Mouse (Mus musculus): ENCODE results near the gene Siglec1.
"Not testable (repeated sequence)": the region's sequence is repeated elsewhere in the genome, so short reads cannot be mapped to it uniquely, and the experiment has no call there.

Gene Siglec1

DNA sequence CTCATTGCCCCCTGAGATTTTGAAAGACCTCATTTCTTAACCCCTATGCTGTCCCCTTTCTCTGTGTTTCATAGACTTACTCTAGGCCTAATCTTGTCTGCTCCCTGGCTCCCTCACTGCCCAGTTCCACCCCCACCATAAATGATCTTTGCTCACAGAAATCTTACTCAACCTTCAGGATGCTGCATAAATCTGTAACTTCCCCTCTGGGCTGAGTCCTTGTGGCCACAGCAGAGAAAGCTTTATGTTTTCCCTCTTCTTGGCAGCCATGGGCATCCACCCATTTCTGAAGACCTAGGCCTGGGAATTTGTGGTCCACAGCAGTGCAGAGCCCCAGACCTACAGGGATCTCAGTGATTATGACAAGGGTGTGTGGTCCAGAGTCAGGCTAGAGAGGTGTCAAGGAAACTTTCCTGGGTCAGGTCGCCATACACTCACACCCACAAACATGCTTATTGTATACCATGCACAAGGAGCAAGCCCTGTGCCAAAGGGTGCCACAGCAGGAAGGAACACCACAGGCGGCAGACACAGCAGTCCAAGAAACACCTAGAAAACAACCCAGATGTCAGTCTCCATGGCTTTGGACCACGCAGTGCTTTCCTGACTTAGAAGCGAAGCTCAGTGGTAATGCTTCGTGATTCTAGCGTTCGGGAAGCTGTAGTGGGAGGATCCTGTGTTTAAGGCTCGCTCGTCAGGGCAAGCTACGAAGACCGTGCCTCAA lies at the start of gene Siglec1:
Siglec1 (minus strand) TSS at position 99 of the 724 bp plus-strand sequence.
- DNase-seq, result no peak

DNA sequence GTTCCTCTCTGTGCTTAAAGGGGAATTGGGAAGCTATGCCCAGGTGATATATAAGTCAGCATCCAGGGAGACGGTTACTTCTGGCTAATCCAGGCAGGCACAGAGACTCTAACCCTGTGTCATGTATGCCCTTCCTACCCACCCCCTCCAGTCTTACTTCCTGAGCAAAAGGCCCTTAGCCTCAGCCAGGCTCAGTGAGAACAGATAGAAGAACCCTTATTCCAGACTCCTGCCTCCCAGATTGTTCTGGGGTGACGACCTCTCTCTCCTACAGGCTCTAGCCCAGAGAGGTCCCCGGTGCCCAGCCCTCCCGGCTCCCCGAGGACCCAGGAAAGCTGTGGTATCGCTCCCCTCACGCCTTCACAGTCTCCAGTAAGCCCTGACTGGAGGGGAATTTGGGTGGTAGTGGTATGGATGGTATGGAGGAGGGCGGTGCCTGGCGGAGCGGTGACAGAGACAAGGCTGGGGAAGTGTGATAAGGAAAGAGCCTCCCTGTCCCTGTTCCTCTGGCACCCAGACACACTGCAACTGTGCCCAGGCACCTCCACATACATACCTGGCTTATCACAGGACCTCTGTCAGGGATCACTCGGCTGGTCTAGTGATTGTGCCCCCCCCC lies 49.1 kb upstream of the Siglec1 start:
- no peak for DNase-seq

DNA sequence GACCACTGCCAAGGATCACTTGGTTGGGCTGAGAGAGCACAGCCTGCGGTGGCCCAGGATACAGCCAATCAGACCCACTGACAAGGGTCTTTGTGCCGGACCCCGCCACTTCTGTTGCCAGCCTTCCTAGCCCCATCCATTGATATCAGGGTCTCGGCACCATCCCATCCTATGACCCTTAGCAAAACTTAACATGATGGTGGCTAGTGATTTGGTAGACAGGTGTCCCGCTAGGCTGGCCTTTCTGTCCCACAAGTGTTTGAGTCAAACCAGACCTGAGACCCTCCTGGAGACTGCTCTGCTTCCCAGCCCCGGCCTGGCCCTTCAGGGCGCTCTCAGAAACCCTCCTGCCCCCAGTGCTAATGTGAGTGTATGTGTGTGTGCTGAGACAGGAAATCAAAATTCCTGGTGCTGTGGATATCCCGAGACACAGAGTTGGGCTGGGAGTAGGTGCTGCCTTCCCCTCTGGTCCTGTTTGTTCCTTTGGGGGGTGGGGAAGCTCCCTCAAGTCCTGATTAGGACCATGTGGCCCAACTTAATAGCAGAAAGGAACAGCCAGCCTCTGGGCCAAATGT lies 48.3 kb upstream of the Siglec1 start:
- DNase-seq, result no peak

DNA sequence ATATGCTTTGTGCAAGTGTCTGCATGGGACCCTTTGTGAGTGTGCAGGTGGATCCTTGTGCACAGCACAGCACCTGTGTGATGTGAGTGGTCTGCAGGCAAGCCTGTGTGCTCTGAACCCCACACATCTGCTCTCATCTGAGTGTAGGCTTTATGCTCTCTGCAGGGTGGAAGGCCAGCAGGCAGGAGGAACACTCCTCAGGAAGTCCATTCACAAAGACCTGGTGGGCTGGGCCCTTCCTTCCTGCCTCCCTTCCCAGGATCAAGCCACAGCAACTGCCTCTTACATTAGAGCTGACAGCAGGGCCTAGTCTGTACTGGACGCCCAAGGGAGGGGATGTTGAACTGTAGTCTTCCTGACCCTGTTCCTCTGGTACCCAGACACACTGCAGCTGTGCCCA lies 47.8 kb upstream of the Siglec1 start:
- DNase-seq, result no peak

DNA sequence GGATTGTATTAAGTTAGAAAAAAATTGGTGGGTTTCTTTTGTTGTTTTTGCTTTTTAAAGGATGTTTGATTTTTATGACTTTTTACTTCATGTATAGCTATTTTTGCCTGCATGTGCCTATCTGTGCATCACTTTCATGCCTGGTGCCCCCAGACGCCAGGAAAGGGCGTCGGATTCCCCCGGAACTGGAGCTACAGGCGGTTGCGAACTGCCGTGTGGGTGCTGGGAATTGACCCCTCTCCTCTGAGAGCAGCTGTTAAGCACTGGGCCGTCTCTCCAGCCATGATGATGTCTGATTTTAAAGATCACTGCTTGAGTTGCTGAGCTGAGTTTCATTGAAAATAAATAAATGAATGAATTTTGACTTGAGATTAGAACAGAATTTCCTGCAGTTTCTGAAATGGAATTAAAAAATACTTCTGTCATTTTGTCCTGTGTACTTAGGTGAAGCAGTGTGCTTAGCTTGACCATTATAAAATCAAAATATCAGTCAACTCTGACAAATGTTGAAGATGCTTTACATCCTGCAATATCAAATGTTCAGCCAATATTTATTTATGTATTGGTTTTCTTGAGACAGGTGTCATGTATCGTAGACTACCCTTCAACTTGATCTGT lies 46.5 kb upstream of the Siglec1 start, which contains the start of gene Gm11037:
Gm11037 (plus strand) TSS at position 568 of the 618 bp plus-strand sequence.
- DNase-seq, result no peak

DNA sequence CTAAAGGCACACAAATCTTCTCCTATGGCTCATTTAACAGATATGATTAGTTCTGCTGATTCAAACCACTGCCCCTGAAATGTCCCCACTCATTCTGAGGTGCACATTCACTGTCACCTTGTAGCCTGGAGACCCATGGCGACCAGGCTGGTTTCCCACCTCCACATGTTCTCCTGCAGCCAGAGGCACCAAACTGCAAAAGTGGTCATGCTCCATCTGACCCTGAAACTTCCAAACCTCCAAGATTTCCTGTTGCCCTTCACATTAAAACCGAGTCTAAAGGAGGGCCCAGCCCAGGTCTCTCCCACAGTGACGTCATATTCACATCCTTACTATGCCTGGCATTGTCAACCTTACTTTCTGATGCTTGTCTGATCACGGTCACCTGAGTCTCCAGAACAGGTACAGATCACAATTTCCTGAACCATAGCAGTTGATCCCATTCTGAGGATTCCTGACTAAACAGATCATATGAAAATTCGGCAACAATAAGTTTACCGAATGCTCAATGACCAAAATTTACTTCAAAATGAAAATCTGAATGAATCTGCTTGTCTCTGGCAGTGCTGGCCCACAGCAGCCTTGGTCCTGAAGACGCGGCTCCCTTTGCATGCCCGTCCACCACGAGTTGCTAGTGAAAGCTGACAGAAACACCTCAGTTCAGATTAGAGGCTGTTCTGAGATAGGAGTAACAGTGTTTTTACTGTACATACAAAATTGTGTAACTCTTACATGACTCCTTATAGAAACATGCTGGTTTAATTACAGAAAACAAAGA lies 45.7 kb upstream of the Siglec1 start:
- DNase-seq, result no peak

DNA sequence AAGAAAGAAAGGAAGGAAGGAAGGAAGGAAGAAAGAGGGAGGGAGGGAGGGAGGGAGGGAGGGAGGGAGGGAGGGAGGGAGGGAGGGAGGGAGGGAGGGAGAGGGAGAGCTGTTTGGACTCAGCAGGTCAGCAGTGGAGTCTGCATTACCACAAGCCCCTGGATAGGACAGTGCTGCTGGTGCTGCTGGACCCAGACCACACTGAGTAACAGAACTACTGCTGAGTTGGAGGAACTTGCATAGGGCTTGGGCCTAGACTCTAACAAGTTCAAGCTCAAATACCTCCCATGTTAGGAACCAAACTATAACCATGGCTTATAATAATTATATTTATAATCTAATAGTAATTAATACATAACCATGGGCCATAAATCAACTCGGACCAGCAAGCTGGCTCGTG lies 44.3 kb upstream of the Siglec1 start:
- no peak for DNase-seq

DNA sequence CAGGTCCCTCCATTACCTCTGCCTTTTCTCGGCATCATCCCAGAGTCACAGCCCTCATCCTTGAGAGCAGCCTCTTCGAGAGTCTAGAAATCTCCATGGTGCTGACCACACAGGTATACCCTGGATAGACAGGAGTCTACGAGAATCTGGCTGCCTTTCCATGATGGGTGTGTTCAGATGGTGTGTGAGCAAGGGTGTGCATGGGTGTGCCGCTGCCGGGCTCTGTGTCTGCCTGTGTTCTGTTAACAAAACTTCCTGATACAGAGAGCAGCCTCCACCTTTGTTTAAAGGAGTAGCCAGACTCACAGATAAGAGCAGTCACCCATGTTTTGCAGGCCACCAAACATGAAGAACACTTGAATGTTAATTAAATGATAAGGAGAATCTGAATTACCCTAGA lies 43.3 kb upstream of the Siglec1 start:
- DNase-seq, result no peak

DNA sequence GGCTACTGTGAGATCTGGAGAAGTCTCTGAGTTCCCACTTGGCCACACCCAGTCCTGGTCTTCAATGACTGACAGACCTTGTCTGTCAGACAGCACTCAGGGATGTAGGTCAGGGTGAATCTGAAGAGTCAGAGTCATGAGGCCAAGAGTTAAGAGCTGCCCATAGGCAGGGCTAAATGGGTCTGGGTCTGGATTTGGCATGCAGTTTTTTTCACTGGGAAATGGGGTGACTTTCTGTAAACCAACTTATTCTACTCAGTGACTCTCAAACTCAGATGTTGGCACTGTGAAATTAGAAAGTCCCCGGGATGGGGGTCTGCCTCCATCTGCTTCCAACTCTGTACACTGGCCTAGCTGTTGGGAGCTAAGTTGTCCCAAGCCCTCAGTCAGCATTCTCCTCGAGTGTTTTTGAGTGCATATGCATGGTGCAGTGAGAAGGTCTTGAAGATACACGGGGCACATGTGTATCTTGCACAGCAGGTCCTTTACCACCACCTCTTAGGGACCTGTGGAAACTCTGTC lies 42.1 kb upstream of the Siglec1 start:
- no peak for DNase-seq

DNA sequence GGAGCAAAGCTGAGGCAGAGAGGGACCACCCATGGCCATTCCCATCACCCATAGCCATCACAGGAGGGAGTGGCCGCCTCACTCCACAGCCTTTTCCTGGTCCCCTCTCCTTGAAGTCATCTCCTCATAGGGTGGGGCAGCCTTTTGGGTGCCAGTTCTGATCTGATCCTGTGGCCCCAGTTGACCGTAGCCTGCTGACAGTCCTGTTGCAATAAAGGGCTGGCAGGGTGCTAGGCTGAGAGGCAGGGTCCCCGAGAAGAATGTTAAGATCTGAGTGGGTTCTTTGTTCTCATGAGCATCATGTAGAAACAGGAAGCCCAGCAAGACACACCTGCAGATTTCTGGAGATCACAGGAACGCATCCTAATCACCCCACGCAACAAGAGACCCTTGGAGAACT lies 41.6 kb upstream of the Siglec1 start:
- DNase-seq, result no peak

DNA sequence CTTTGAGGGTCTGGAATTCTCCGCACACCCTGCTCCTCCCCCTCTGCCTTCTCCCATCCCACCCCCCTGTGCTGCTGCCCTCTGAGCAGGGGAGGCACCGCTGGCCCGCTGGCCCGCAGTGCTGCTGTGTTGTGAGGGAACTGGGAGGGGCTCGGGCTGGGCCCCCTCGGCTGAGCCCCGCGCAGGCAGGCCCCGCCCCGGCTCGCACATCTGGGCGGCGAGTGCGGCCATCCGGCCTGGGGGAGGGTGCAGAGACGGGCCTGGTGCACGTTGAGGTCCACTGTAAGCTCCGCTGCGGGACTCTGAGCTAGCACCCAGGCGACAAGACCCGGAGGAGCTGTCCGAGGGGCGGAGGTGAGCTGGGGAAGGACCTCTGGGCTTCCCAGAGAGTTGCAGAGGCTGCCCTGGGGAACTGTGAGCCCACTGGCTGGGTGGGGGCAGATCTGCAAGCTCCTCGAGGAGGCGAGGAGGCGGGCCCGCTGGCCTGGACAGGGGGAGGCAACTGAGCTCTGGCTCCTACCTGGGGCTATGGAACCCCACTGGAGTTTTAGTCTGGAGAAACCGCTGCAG lies 40.7 kb upstream of the Siglec1 start, which contains the start of gene Hspa12b:
Hspa12b (plus strand) TSS at position 120 of the 570 bp plus-strand sequence.
- DNase-seq, result no peak

DNA sequence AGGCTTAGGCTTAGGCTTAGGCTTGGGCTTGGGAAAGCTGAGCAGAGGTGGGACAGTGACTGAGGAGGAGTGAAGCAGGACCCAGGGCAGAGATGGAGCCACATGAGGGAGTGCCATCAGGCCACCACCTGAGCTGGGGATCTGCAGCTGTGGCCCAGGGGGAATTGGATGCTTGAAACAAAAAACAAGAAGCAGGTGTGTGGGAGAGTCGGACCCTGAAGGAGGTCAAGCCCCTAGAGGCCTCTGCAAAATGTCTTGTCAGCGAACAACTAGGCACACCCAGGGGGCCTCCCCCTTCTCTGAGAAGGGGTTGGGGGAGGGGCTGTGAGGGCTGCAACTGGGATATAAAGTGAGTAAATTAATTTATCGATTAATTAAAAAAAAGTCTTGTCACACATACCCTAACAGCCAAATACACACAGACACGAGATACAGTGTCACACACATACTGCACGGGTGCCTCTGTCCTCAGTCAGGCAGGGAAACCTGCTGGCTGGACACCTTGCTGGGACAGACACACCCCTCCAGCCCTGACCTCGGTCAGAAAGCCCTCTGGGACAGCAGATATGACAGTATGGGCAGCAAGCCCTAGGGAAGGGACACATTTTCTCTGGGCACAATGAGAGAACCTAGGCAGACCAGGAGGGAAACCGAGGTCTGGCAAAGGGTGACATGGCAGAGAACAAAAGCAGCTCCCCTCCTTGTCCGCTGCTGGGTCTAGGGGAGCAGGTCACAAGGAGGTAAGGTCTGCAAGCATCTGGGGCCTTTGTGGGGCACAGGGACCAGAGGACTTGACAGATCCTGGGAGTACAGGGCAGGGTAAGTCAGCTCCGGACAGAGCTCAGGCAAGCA lies 39.6 kb upstream of the Siglec1 start:
- no peak for DNase-seq

DNA sequence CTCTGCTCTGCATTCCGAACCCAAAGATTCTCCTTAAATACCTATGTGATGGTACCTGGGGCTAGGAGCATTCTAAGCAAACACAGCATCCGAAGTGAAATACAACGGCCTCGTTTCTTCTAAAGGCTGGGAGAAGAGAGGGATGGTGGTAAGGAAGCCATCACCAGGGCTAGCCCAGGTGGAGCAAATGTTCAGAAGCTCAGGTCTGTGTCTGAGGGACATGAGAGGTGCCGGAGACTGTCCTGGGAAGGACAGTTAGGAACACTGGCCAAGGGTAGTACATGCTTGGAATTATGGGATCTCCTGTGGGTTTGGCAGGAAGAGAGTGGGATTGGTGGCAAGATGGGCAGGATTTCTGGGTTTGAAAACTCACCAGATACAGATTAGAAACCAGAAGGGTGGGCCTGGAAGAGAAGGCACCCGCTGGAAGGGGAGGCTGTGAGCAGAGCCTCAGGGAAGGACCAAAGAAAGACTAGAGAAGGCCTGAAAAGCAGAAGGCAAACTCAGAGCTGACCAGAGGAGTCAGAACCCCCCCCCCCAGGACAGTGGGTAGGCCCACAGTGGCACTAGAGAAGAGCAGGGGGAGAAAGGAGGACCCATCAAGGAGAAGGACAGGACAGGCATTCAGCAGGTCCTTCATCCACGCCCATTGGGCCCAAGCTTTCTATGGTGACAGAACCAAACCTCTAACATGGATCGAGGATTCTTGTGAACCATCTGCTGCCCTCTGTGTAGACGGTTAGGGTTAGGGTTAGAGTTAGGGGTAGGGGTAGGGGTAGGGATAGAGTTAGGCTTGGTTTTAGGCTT lies 38.8 kb upstream of the Siglec1 start:
- no peak for DNase-seq

DNA sequence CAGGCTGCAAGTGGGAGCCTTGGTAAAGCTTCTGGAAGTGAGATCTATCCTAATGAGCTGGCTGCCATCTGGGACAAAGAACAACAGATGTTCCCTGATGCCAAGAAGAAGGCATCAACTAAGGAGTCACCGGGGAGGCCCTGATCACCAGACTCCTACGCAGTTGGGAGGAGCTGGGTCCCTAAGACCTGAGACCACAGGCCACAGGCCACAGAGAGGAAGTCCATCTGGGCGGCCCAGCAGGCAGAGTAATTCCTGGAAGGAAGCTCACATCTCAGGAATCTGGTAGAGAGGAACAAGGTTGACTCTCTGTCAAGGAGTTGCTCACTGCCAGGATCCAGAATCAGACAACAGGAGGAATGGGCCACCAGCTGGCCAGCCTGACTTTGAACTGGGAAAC lies 37.6 kb upstream of the Siglec1 start:
- DNase-seq, result no peak

DNA sequence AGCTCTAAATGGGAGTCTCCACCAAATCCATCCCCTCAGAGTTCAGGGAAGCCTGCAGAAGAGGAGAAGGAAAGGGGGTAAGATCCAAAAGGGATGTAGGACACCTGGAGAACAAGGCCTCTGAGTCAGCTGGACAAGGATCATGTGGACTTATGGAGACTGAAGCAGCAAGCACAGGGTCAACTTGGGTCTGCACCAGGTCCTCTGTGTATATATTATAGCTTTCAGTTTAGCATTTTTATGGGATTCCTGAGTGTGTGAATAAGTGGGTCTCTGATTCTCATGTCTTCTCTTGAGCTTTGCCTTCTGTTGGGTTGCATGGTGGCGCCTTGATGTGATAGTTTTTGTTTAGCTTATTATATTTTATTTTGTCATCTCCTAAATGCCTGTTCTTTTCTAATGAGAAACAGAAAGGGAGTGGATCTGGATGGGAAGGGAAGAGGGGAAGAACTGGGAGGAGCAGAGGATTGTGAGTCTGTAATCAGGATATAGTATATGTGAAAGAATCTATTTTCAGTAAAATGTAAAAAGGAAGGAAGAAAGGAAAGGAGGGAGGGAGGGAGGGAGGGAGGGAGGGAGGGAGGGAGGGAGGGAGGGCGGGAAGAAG lies 32.5 kb upstream of the Siglec1 start:
- no peak for DNase-seq

DNA sequence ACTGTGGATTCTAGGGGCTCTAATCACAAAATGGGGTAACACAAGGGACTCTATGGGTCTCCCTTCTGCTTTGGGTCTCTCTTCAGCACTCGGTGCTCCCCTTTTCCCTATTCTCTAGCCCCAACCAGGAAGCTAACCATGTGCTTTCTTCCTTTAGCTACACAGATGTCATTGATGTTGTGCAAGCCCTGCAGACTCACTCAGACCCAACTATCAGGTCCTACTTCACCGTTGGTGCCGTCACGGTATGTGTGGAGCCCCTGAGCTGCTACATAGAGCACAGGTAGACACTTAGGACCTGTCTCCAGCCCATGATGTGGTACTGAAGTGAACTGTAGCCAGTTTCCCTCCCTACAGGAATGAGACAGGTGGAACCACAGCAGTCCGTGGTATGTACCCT lies 19.4 kb upstream of the Siglec1 start:
- no peak for DNase-seq

DNA sequence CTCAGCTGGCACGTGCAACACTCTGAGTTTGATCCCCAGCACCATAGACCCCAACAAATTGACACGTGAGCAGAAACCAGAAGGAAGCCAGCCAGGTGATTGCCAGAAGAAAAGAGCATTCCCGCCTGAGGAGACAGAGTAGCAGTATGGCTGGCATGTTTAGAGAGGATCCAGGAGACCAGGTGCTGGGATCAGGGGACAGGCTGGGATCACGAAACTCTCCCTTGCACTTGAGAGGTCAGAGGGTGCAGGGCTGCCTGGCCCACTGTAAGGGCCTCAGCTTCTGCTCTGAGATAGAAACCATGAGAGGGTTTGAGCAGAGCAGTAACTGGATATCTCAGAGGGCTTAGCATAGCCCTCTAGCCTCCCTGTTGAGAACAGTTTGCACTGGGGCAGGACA lies 18.5 kb upstream of the Siglec1 start:
- DNase-seq, result not testable (repeated sequence)

DNA sequence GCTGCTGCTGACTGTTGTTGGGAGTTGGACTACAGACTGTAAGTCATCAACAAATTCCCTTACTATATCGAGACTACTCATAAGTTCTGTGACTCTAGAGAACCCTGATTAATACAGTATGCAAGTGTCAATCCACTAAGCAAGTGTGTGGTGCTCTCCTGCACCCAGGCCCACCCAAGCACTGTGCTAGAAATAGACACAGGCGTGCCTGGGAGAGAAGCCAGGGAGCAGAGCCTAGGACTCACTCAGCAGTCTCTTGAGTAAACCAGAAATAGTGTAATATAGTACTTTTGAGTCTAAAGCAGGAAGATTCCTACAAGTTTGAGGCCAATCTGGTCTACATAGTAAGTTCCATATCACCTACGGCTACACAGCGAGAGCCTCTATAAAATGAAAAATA lies 17.5 kb upstream of the Siglec1 start:
- DNase-seq, result no peak

DNA sequence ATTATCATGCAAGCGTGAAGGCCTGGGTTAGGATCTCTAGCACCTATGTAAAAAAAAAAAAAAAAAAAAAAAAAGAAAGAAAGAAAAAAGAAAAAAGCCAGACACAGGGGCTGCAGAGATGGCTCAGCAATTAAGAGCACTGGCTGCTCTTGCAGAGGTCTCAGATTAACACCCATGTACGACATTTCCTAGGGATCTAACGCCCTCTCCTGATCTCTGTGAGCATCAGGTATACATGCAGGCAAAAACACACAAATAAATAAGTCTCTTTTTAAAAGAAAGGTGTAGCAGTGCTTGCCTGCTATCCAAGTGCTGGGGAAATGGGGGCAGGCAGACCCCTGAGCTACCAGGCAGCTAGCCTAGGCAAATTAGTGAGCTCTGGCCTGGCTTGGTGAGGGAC lies 15.0 kb upstream of the Siglec1 start:
- DNase-seq, result no peak

DNA sequence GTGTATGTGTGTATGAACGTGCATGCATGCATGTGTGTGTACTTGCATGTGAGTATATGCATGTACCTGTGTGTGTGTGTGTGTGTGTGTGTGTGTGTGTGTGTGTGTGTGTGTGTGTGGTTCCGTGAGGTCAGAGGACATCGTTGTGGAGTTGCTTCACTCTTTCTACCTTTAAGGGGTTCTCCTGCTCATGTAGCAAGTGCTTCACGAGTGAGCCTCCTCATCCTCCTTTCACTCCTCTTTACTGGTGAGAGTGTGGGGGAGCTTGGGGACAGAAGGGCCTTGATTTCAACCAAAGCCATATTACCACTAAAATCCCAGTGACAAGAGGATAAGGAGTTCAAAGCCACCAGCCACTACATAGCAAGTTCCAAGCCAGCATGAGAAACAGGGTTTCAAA lies 10.5 kb upstream of the Siglec1 start:
- DNase-seq, result no peak
